Mouse (Mus musculus): ENCODE results near the gene Man1c1. TPM values are rescaled to one million over a fixed set of nuclear protein-coding genes. Genes with fewer than 3 reads are reported as not detected.

Man1c1 gene
- polyA plus RNA-seq, 1 experiment from 2014 or later = 5.2 TPM

DNA sequence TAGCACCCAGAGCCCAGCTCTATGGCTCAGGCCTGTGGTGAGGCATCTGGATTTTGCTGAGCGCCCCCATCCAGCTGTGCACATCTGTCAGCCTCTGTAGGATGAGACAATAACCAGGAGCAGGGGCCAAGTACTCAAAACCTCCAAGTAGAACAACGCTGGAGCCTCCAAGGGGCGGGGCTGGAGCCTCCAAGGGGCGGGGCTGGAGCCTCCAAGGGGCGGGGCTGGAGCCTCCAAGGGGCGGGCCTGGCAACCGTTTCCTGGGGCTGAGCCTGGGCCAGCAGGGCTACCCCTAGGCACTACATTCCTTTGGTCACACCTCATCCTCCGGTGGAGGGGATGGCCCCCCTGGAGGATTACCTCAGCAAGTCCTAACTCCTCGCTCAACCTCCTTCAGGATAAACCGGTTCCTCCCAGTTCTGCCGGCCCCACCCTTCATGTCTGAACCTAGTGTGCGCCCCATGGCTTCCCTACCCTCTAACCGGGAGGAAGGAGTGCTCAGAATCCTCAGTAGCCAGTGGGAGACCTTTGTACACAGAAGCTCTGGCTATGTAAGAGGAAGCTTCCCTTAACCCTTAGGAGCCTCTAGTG, 30.0 kb upstream of the Man1c1 start:
- Histone ChIP-seq H3K4me1 (replicated peaks; ENCODE audit: control insufficient read depth, insufficient read depth, low read length) (peaks cover 10% of the 10 kb centered on the region), H3K4me3 (ENCODE audit: low read depth, low read length) (no peak overlapping the region), H3K27ac (ENCODE audit: low read depth, low read length) (no peak overlapping the region), H3K9ac (ENCODE audit: low read length) (no peak overlapping the region), H3K36me3 (ENCODE audit: control insufficient read depth, insufficient read depth, low read length) (no peaks in the 10 kb centered on the region), H3K27me3 (ENCODE audit: control insufficient read depth, insufficient read depth, low read length) (no peaks in the 10 kb centered on the region), H3K4me2 (ENCODE audit: low read depth, low read length, severe bottlenecking) (0 out of 2 replicates have a peak overlapping the region, but pooled peaks have one; percentile 11), H3K9me3 (ENCODE audit: control insufficient read depth, low read length) (no peaks in the 10 kb centered on the region)
- WGBS = 6% methylated on average over 13 of the region's 13 CpGs
- peak; percentile 72 for DNase-seq (ENCODE audit: low spot score)
- ATAC-seq (replicated peaks; ENCODE audit: low FRiP score) = 0 out of 2 replicates have a peak, but pooled peaks have one; percentile 61

DNA sequence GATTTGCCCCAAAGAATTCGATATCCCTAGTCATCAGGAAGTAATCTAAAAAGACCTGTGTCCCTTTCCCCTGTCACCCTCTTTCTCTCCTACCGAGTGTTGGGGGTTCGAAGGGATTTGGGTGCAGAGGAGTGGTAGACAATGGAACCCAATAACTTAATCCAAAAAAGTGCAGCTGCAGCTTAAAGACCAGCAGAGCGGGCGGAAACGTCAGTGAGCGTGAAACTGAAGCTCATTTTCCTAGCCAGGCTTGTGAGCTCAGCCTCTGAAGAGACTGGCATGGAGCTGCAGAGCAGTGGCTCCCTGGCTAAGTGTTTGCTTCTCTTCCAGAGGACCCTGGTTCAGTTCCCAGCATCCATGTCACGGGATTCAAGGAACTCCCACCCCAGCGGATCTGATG, 29.3 kb upstream of the Man1c1 start:
- no peak for ATAC-seq (replicated peaks; ENCODE audit: low FRiP score)
- no peak overlapping the region for H3K4me3 ChIP-seq (ENCODE audit: low read depth, low read length)
- no peaks in the 10 kb centered on the region for H3K9me3 ChIP-seq (ENCODE audit: control insufficient read depth, low read length)
- no peaks in the 10 kb centered on the region for H3K27me3 ChIP-seq (ENCODE audit: control insufficient read depth, insufficient read depth, low read length)
- no peaks in the 10 kb centered on the region for H3K36me3 ChIP-seq (ENCODE audit: control insufficient read depth, insufficient read depth, low read length)
- H3K9ac ChIP-seq (ENCODE audit: low read length) = no peak overlapping the region
- WGBS = 52% methylated on average over 9 of the region's 9 CpGs
- no peak overlapping the region for H3K4me2 ChIP-seq (ENCODE audit: low read depth, low read length, severe bottlenecking)
- no peak overlapping the region for H3K27ac ChIP-seq (ENCODE audit: low read depth, low read length)
- H3K4me1 ChIP-seq (replicated peaks; ENCODE audit: control insufficient read depth, insufficient read depth, low read length) = peaks cover 10% of the 10 kb centered on the region
- no peak for DNase-seq (ENCODE audit: low spot score)

DNA sequence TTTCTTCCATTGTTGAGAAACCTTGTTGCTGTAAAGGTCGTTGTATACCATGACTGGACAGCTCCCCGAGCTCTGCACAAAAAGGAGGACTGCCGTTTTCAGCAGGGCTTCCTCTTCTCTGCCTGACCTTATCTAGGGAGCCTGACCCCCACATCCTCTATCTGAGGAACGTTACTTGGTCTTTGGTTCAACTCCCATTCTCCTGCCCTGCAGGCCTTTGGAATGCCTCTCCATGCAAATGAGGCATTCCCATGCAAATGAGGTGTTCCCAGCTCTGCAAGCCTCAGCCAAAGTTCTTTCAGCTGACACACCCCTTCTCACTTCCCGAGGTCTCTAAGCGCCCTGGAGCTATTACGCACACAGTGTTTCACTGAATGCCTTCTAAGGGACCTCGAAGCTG, 26.0 kb upstream of the Man1c1 start:
- Histone ChIP-seq H3K4me2 (ENCODE audit: low read depth, low read length, severe bottlenecking) (peak overlapping the region; percentile 19; the same call in 1 of the 2 replicates), H3K9ac (ENCODE audit: low read length) (no peak overlapping the region), H3K36me3 (ENCODE audit: control insufficient read depth, insufficient read depth, low read length) (no peaks in the 10 kb centered on the region), H3K4me1 (replicated peaks; ENCODE audit: control insufficient read depth, insufficient read depth, low read length) (peaks cover 9% of the 10 kb centered on the region), H3K27ac (ENCODE audit: low read depth, low read length) (no peak overlapping the region), H3K9me3 (ENCODE audit: control insufficient read depth, low read length) (no peaks in the 10 kb centered on the region), H3K27me3 (ENCODE audit: control insufficient read depth, insufficient read depth, low read length) (no peaks in the 10 kb centered on the region), H3K4me3 (ENCODE audit: low read depth, low read length) (no peak overlapping the region)
- ATAC-seq (replicated peaks; ENCODE audit: low FRiP score) (0 out of 2 replicates have a peak, but pooled peaks have one; percentile 46), DNase-seq (ENCODE audit: low spot score) (no peak)
- 3% methylated on average over 8 of the region's 8 CpGs for WGBS

DNA sequence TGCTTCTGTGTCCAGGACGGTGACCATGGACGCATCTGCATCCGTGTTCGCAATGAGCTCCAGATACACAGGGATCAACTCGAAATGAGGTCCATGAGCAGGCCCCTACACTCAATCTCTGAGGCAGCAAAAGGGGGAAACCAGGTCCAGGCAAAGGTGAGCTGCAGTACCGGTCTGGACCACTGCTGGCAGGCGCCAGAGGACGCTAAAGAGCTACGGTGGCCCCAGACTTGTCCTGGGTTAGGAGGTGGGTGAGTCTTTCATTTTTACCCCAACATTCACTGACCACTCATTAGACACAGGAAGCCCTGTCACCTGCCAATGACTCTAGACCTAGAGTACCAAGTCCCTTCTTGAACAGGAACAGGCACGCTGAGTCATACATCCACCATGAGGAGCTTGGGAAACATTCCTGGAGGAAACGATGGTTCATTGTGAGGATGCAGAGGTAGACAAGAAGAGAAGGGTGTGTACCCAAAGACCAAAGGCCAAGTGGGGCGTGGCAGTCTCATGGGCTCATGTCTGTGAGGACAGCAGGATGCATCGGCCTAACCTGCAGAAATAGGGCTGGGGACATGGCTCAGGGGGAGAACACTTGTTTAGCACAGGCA, 21.8 kb upstream of the Man1c1 start:
- DNase-seq (ENCODE audit: low spot score) (no peak), ATAC-seq (replicated peaks; ENCODE audit: low FRiP score) (no peak)
- no peaks in the 10 kb centered on the region for H3K9me3 ChIP-seq (ENCODE audit: control insufficient read depth, low read length)
- no peaks in the 10 kb centered on the region for H3K36me3 ChIP-seq (ENCODE audit: control insufficient read depth, insufficient read depth, low read length)
- peaks cover 7% of the 10 kb centered on the region for H3K4me1 ChIP-seq (replicated peaks; ENCODE audit: control insufficient read depth, insufficient read depth, low read length)
- no peak overlapping the region for H3K9ac ChIP-seq (ENCODE audit: low read length)
- H3K27ac ChIP-seq (ENCODE audit: low read depth, low read length) = no peak overlapping the region
- no peaks in the 10 kb centered on the region for H3K27me3 ChIP-seq (ENCODE audit: control insufficient read depth, insufficient read depth, low read length)
- WGBS = 62% methylated on average over 13 of the region's 13 CpGs
- H3K4me2 ChIP-seq (ENCODE audit: low read depth, low read length, severe bottlenecking) = no peak overlapping the region
- no peak overlapping the region for H3K4me3 ChIP-seq (ENCODE audit: low read depth, low read length)

DNA sequence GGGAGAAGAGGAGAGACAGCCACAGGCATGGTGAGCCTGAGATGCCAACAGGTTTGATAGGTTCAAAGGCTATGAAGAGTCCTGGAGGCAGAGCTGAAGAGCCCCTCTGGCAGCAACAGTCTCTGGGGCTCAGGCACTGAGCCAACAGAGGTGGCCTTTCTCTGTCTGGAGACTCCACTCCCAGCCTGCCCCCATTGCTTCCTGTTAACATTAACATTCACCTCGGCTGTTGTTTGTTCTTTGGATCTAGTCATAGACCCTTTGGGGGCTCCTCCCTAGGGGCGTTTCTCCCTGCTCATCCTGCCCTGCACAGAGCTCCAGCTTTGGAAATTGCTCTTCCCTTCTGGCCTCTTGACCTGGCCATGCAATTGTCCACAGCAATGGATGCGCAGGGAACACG, 20.9 kb upstream of the Man1c1 start:
- no peak overlapping the region for H3K4me3 ChIP-seq (ENCODE audit: low read depth, low read length)
- 71% methylated on average over 4 of the region's 4 CpGs for WGBS
- H3K27me3 ChIP-seq (ENCODE audit: control insufficient read depth, insufficient read depth, low read length) = no peaks in the 10 kb centered on the region
- no peak overlapping the region for H3K27ac ChIP-seq (ENCODE audit: low read depth, low read length)
- no peaks in the 10 kb centered on the region for H3K9me3 ChIP-seq (ENCODE audit: control insufficient read depth, low read length)
- H3K9ac ChIP-seq (ENCODE audit: low read length) = no peak overlapping the region
- no peaks in the 10 kb centered on the region for H3K36me3 ChIP-seq (ENCODE audit: control insufficient read depth, insufficient read depth, low read length)
- H3K4me1 ChIP-seq (replicated peaks; ENCODE audit: control insufficient read depth, insufficient read depth, low read length) = peaks cover 4% of the 10 kb centered on the region
- ATAC-seq (replicated peaks; ENCODE audit: low FRiP score) (no peak), DNase-seq (ENCODE audit: low spot score) (no peak)
- H3K4me2 ChIP-seq (ENCODE audit: low read depth, low read length, severe bottlenecking) = no peak overlapping the region

DNA sequence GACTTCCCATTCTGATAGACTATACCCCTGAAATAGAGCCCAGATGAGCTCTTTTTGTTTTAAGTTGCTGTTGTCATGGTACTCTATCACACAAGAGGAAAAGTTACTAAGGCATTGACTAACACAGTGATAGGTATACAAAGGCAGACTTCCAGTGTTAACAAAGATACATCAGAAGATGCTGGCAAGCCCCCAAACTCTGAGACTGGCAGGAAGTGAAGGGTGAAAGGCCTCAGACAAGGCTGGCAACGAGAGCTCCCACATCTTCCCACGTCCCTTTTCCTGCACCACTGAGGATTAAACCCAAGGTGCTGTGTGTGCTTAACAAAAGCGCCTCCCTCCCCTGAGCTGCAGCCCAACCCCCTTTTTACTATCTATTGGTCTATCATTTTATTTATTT, 19.2 kb upstream of the Man1c1 start:
- 73% methylated on average over 3 of the region's 3 CpGs for WGBS
- Histone ChIP-seq H3K4me1 (replicated peaks; ENCODE audit: control insufficient read depth, insufficient read depth, low read length) (no peaks in the 10 kb centered on the region), H3K9me3 (ENCODE audit: control insufficient read depth, low read length) (no peaks in the 10 kb centered on the region), H3K4me2 (ENCODE audit: low read depth, low read length, severe bottlenecking) (no peak overlapping the region), H3K36me3 (ENCODE audit: control insufficient read depth, insufficient read depth, low read length) (no peaks in the 10 kb centered on the region), H3K27me3 (ENCODE audit: control insufficient read depth, insufficient read depth, low read length) (no peaks in the 10 kb centered on the region), H3K27ac (ENCODE audit: low read depth, low read length) (no peak overlapping the region), H3K4me3 (ENCODE audit: low read depth, low read length) (no peak overlapping the region), H3K9ac (ENCODE audit: low read length) (no peak overlapping the region)
- no peak for DNase-seq (ENCODE audit: low spot score)
- no peak for ATAC-seq (replicated peaks; ENCODE audit: low FRiP score)

DNA sequence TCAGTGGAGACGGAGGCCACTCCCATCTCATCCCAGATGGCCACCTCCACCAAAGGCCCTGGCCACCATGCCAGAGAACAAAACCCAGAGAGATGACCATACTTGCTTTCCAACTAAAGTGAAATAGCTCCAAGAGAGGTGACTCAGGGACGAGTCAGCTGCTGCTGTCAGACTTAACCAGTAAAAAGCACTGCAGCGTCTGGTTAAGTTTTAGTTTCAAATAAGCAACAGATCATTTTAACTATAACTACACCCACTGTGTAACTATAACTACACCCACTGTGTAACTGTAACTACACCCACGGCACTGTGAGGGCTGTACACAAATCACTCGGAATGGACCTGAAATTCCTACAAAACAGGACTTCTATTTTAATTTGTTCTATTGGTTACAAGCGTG, 17.0 kb upstream of the Man1c1 start:
- Histone ChIP-seq H3K9me3 (ENCODE audit: control insufficient read depth, low read length) (no peaks in the 10 kb centered on the region), H3K36me3 (ENCODE audit: control insufficient read depth, insufficient read depth, low read length) (no peaks in the 10 kb centered on the region), H3K27me3 (ENCODE audit: control insufficient read depth, insufficient read depth, low read length) (no peaks in the 10 kb centered on the region), H3K9ac (ENCODE audit: low read length) (no peak overlapping the region), H3K27ac (ENCODE audit: low read depth, low read length) (no peak overlapping the region), H3K4me1 (replicated peaks; ENCODE audit: control insufficient read depth, insufficient read depth, low read length) (no peaks in the 10 kb centered on the region), H3K4me3 (ENCODE audit: low read depth, low read length) (no peak overlapping the region), H3K4me2 (ENCODE audit: low read depth, low read length, severe bottlenecking) (no peak overlapping the region)
- DNase-seq (ENCODE audit: low spot score) (no peak), ATAC-seq (replicated peaks; ENCODE audit: low FRiP score) (no peak)
- 84% methylated on average over 6 of the region's 6 CpGs for WGBS

DNA sequence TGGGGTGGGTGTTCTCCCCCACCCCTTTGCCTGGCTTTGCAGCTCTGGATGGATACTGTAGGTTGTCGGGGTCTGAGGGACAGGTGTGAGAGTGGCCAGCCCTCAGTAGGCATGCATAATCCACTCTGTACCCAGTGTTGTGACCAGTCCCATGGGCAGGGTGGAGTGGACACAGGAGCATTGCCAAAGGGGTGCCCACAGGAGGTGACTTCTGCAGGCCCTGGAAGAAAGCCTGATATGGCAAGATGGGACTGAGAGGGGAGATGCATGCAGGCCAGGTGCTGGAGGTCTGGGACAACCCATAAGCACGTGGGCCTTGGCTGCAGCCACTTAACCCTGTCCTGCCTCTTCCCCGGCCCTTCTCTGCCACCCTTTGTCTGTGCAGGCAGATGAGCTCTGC, 16.3 kb upstream of the Man1c1 start:
- Histone ChIP-seq H3K36me3 (ENCODE audit: control insufficient read depth, insufficient read depth, low read length) (no peaks in the 10 kb centered on the region), H3K27me3 (ENCODE audit: control insufficient read depth, insufficient read depth, low read length) (no peaks in the 10 kb centered on the region), H3K27ac (ENCODE audit: low read depth, low read length) (no peak overlapping the region), H3K9ac (ENCODE audit: low read length) (no peak overlapping the region), H3K4me2 (ENCODE audit: low read depth, low read length, severe bottlenecking) (no peak overlapping the region), H3K4me3 (ENCODE audit: low read depth, low read length) (no peak overlapping the region), H3K4me1 (replicated peaks; ENCODE audit: control insufficient read depth, insufficient read depth, low read length) (no peaks in the 10 kb centered on the region), H3K9me3 (ENCODE audit: control insufficient read depth, low read length) (no peaks in the 10 kb centered on the region)
- ATAC-seq (replicated peaks; ENCODE audit: low FRiP score) = no peak
- DNase-seq (ENCODE audit: low spot score) = no peak
- 78% methylated on average over 3 of the region's 3 CpGs for WGBS

DNA sequence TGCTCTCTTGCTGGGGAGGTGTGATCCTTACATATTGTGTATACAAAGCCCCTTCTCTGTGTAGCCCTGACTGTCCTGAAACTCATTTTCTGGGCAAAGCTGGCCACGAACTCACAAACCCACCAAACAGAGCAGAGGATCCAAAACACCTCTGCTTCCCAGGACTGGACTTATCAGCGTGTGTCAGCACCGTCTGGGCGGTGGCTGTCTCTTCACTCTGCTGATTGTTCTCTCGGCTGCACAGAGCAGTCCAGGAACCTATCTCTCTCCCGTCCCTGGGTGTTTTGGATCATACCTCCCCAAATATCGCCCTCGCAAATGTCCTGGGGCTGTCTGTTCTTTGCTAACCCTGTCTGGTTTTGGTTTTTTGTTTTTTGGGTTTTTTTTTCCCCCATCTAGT, 15.4 kb upstream of the Man1c1 start:
- ATAC-seq (replicated peaks; ENCODE audit: low FRiP score) = no peak
- 76% methylated on average over 8 of the region's 8 CpGs for WGBS
- H3K27ac ChIP-seq (ENCODE audit: low read depth, low read length) = no peak overlapping the region
- no peaks in the 10 kb centered on the region for H3K4me1 ChIP-seq (replicated peaks; ENCODE audit: control insufficient read depth, insufficient read depth, low read length)
- H3K27me3 ChIP-seq (ENCODE audit: control insufficient read depth, insufficient read depth, low read length) = no peaks in the 10 kb centered on the region
- no peaks in the 10 kb centered on the region for H3K36me3 ChIP-seq (ENCODE audit: control insufficient read depth, insufficient read depth, low read length)
- H3K4me3 ChIP-seq (ENCODE audit: low read depth, low read length) = no peak overlapping the region
- H3K4me2 ChIP-seq (ENCODE audit: low read depth, low read length, severe bottlenecking) = no peak overlapping the region
- DNase-seq (ENCODE audit: low spot score) = no peak
- H3K9me3 ChIP-seq (ENCODE audit: control insufficient read depth, low read length) = no peaks in the 10 kb centered on the region
- H3K9ac ChIP-seq (ENCODE audit: low read length) = no peak overlapping the region
